Mouse (Mus musculus): ENCODE data around the gene Icam5. TPM values are rescaled to one million over a fixed set of nuclear protein-coding genes. Genes with fewer than 3 reads are reported as not detected.
"Not testable (repeated sequence)": the region's sequence is repeated elsewhere in the genome, so short reads cannot be mapped to it uniquely, and the experiment has no call there.

Gene Icam5
- polyA plus RNA-seq, 1 experiment from 2014 or later: 0.58 TPM

DNA sequence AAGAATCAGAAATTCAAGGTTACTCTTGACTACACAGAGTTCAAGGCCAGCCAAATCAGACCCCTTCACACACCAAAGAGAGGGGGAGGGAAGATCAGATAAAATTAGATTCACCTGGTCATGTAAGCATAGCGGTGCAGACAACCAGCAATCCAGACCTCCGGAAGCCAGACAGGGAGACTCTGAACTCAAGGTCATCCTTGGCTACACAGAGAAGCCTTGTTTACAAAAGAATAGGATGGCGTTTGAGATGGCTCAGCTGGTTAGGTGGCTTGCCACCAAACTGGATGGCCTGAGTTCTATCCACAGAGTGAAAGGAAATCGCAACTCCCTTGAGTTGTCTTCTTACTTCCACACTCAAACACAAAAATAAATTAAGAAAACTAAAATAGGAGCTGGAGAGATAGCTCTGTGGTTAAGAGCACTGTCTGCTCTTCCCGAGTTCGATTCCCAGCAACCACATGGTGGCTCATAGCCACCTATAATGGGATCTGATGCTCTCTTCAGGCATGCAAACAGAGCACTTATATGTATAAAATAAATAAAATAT is 30.1 kb upstream of the Icam5 start:
- no peaks in the 10 kb centered on the region for H3K9me3 ChIP-seq
- no peak overlapping the region for H3K9ac ChIP-seq
- no peak overlapping the region for H3K27ac ChIP-seq
- no peaks in the 10 kb centered on the region for H3K27me3 ChIP-seq
- ATAC-seq (ENCODE audit: low FRiP score): no peak
- H3K4me3 ChIP-seq: no peak overlapping the region
- peaks cover 20% of the 10 kb centered on the region for H3K36me3 ChIP-seq
- WGBS: 75% methylated on average over 6 of the region's 6 CpGs
- H3K4me2 ChIP-seq: no peak overlapping the region
- peaks cover 12% of the 10 kb centered on the region for H3K4me1 ChIP-seq (replicated peaks)

- peaks cover 12% of the 10 kb centered on the region for H3K4me1 ChIP-seq (replicated peaks)
- H3K27ac ChIP-seq: peak overlapping the region; percentile 88
- no peaks in the 10 kb centered on the region for H3K9me3 ChIP-seq
- no peak for ATAC-seq (ENCODE audit: low FRiP score)
- H3K4me3 ChIP-seq: peak overlapping the region; percentile 82
- H3K27me3 ChIP-seq: no peaks in the 10 kb centered on the region
- 12% methylated on average over 7 of the region's 7 CpGs for WGBS
- H3K4me2 ChIP-seq: peak overlapping the region; percentile 81
- H3K9ac ChIP-seq: peak overlapping the region; percentile 88
- H3K36me3 ChIP-seq: peaks cover 25% of the 10 kb centered on the region
These were observed 29.6 kb upstream of the Icam5 start for GRCm38 (mm10) chr9:21002270-21002626.

DNA sequence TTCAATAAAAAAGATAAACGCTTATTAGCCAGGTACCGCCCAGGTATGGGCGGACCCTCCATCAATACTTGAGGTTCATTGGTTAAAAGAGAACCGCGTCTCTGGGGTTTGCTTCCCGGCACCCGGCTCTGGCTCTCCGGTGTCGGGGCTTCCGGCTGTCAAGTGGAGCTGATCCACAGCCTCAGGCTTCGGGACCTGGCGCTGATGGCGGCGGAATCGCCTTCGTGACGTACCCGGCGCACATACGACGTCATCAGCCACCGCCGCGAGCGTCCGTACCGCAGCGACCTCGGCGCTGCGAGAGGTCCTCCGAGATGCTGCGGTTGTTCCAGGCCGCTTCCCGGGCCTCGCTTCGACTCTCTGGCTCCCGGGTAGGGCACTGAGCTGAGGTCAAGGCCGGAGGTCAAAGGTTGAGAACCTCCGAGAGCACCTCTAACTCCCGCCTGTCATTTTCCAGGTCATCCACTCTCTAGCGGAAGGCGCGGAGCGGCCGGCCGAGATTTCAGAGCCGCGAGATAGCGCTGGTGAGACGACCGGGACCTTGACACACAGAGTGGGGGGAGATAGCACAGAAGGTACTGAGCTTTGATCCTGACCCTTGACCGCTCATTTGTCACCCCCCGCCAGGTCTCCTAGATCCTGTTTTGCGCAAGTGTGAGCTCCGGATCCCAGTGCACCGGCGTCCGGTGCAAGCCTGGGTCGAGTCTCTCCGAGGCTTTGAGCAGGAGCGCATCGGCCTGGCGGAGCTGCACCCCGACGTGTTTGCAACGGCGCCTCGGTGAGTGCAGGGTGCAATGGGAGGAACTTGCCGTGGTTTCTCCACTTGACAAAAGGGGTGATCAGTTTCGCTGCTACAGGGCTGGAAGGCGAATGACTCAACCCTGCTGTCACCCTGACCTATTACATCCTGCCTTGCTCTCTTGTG is 29.0 kb upstream of the Icam5 start, which contains the start of gene Mrpl4:
TSS of gene Mrpl4 (plus strand) at position 112 of the 925 bp plus-strand sequence.
- peaks cover 32% of the 10 kb centered on the region for H3K36me3 ChIP-seq
- H3K4me2 ChIP-seq: peak within 1 kb of the TSS; percentile 81
- H3K9me3 ChIP-seq: no peaks in the 10 kb centered on the region
- WGBS: under 1% methylated on average over 72 of the region's 72 CpGs
- H3K27ac ChIP-seq: peak within 1 kb of the TSS; percentile 88
- no peaks in the 10 kb centered on the region for H3K27me3 ChIP-seq
- ATAC-seq (ENCODE audit: low FRiP score): peak; percentile 92
- H3K4me3 ChIP-seq: peak within 1 kb of the TSS; percentile 82
- peak within 1 kb of the TSS; percentile 88 for H3K9ac ChIP-seq
- H3K4me1 ChIP-seq (replicated peaks): peaks cover 12% of the 10 kb centered on the region

GRCm38 (mm10) chr9:21007313-21007952 is 24.4 kb upstream of the Icam5 start:
- Histone ChIP-seq H3K4me3 (no peak overlapping the region), H3K9me3 (no peaks in the 10 kb centered on the region), H3K4me1 (replicated peaks) (peaks cover 8% of the 10 kb centered on the region), H3K27ac (no peak overlapping the region), H3K36me3 (peaks cover 50% of the 10 kb centered on the region), H3K27me3 (peaks cover 5% of the 10 kb centered on the region; the same call in 1 of the 2 replicates), H3K4me2 (no peak overlapping the region), H3K9ac (no peak overlapping the region)
- no peak for ATAC-seq (ENCODE audit: low FRiP score)
- WGBS: 95% methylated on average over 10 of the region's 10 CpGs

GRCm38 (mm10) chr9:21008007-21008406 is 23.9 kb upstream of the Icam5 start:
- Histone ChIP-seq H3K27ac (no peak overlapping the region), H3K9ac (no peak overlapping the region), H3K27me3 (peaks cover 11% of the 10 kb centered on the region), H3K36me3 (peaks cover 50% of the 10 kb centered on the region), H3K4me2 (no peak overlapping the region), H3K4me3 (no peak overlapping the region), H3K9me3 (no peaks in the 10 kb centered on the region), H3K4me1 (replicated peaks) (peaks cover 8% of the 10 kb centered on the region)
- no peak for ATAC-seq (ENCODE audit: low FRiP score)
- WGBS: 91% methylated on average over 7 of the region's 7 CpGs

GRCm38 (mm10) chr9:21010362-21010761 is 21.5 kb upstream of the Icam5 start:
- no peak overlapping the region for H3K27ac ChIP-seq
- no peak for ATAC-seq (ENCODE audit: low FRiP score)
- WGBS: 62% methylated on average over 2 of the region's 2 CpGs

GRCm38 (mm10) chr9:21010939-21011541 is 20.8 kb upstream of the Icam5 start:
- not testable (repeated sequence) for ATAC-seq (ENCODE audit: low FRiP score); H3K9ac ChIP-seq; H3K4me3 ChIP-seq; H3K4me2 ChIP-seq; H3K9me3 ChIP-seq; H3K27ac ChIP-seq
- WGBS: 74% methylated on average over 9 of the region's 9 CpGs
- H3K27me3 ChIP-seq: peaks cover 41% of the 10 kb centered on the region
- peaks cover 37% of the 10 kb centered on the region for H3K36me3 ChIP-seq
- peaks cover 15% of the 10 kb centered on the region for H3K4me1 ChIP-seq (replicated peaks)

More at GRCm38 (mm10) chr9:21010362-21010761, 21.5 kb upstream of the Icam5 start:
- Histone ChIP-seq H3K27me3 (peaks cover 35% of the 10 kb centered on the region), H3K9ac (no peak overlapping the region), H3K4me2 (no peak overlapping the region), H3K9me3 (no peaks in the 10 kb centered on the region), H3K36me3 (peaks cover 44% of the 10 kb centered on the region), H3K4me1 (replicated peaks) (peaks cover 8% of the 10 kb centered on the region), H3K4me3 (no peak overlapping the region)

DNA sequence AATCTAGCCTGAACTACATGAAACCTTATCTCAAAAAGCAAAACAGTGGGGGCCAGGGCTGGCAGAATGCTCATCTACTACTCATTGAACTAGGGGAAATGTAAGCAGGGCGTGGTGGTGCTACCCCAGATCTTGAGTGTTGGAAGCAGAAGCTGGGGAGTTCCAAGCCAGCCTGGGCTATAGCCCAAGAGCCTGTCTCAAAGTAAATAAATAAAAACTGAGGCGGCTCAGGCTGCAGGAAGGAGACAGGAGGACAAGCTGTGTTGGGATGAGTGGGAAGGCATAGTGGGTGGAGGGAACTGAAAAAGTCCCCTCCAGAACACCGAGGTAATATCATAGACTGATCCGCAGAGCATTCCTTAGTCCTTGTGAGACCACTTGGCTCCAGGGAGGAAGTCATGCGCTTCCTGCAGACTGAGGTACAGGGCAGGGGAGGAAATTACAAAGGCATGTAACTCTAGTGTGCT is 20.0 kb upstream of the Icam5 start:
- Histone ChIP-seq H3K4me3 (no peak overlapping the region), H3K27me3 (peaks cover 50% of the 10 kb centered on the region), H3K9me3 (no peaks in the 10 kb centered on the region), H3K27ac (no peak overlapping the region), H3K4me2 (no peak overlapping the region), H3K9ac (no peak overlapping the region), H3K4me1 (replicated peaks) (peaks cover 15% of the 10 kb centered on the region), H3K36me3 (peaks cover 29% of the 10 kb centered on the region)
- WGBS: 68% methylated on average over 5 of the region's 5 CpGs
- no peak for ATAC-seq (ENCODE audit: low FRiP score)

DNA sequence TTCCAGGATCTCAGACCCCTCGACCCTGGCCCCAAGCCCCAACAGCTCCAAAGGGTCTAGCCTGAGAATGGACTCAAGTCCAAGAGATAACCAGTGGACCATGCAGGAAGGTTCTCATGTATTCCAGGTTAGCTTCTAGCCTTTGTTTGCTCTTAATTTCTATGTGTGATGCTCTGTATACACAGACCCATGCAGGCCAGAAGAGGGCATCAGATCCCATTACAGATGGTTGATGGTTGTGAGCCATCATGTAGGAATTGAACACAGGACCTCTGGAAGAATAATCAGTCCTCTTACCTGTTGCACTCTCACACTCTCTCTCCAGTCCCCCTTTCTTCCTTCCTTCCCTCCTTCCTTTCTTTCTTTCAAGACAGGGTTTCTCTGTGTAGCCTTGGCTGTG is 19.5 kb upstream of the Icam5 start:
- no peak overlapping the region for H3K4me2 ChIP-seq
- H3K4me3 ChIP-seq: no peak overlapping the region
- peaks cover 15% of the 10 kb centered on the region for H3K4me1 ChIP-seq (replicated peaks)
- H3K9ac ChIP-seq: no peak overlapping the region
- WGBS: 65% methylated on average over 1 of the region's 1 CpGs
- peaks cover 24% of the 10 kb centered on the region for H3K36me3 ChIP-seq
- H3K27ac ChIP-seq: no peak overlapping the region
- ATAC-seq (ENCODE audit: low FRiP score): no peak
- peaks cover 55% of the 10 kb centered on the region for H3K27me3 ChIP-seq
- H3K9me3 ChIP-seq: no peaks in the 10 kb centered on the region

GRCm38 (mm10) chr9:21014691-21015570 is 16.9 kb upstream of the Icam5 start:
- ATAC-seq (ENCODE audit: low FRiP score): no peak
- WGBS: 3% methylated on average over 28 of the region's 29 CpGs

GRCm38 (mm10) chr9:21015571-21016130 is 16.2 kb upstream of the Icam5 start, which contains the start of gene Icam1:
TSS of gene Icam1 (plus strand) at chr9:21015985.
- Histone ChIP-seq H3K36me3 (no peaks in the 10 kb centered on the region), H3K9me3 (no peaks in the 10 kb centered on the region), H3K9ac (peak within 1 kb of the TSS; percentile 58; the same call in 1 of the 2 replicates), H3K4me3 (peak within 1 kb of the TSS; percentile 25), H3K4me2 (peak within 1 kb of the TSS; percentile 45), H3K27ac (no peak within 1 kb of the TSS), H3K4me1 (replicated peaks) (peaks cover 15% of the 10 kb centered on the region), H3K27me3 (peaks cover 76% of the 10 kb centered on the region)
- under 1% methylated on average over 30 of the region's 30 CpGs for WGBS
- ATAC-seq (ENCODE audit: low FRiP score): peak; percentile 21; the same call in 1 of the 2 replicates

More at GRCm38 (mm10) chr9:21014691-21015570, 16.9 kb upstream of the Icam5 start:
- Histone ChIP-seq H3K9me3 (no peaks in the 10 kb centered on the region), H3K9ac (no peak overlapping the region), H3K27ac (no peak overlapping the region), H3K27me3 (peaks cover 76% of the 10 kb centered on the region), H3K4me2 (peak overlapping the region; percentile 45), H3K4me1 (replicated peaks) (peaks cover 15% of the 10 kb centered on the region), H3K36me3 (no peaks in the 10 kb centered on the region), H3K4me3 (peak overlapping the region; percentile 25)
